Mouse (Mus musculus) CH12.LX (cell line): Measurements from ENCODE around the gene Fa2h. TPM values are rescaled to one million over a fixed set of nuclear protein-coding genes. Genes with fewer than 3 reads are reported as not detected.
"Not testable (repeated sequence)": the region's sequence is repeated elsewhere in the genome, so short reads cannot be mapped to it uniquely, and the experiment has no call there.

ENCODE experiments used
- DNase-seq: peaks from one replicate; pipeline ENCODE4 v3.0.0-alpha.2; 2013; ENCODE audit errors: extremely low read depth
- H3K27ac ChIP-seq: 2 replicates; pipeline ENCODE4 v1.5.1; 2012; ENCODE audit warnings: low read depth, mild to moderate bottlenecking, control low read depth, moderate library complexity; ENCODE audit not compliant: insufficient read depth
- H3K27me3 ChIP-seq: replicated peaks from 2 replicates; pipeline ENCODE3; 2012; ENCODE audit warnings: inconsistent platforms
- H3K36me3 ChIP-seq, 2 experiments: replicated peaks in 1 of 2; 2 replicates each; pipeline versions ENCODE3 to v1.6.1; 2012; ENCODE audit warnings: inconsistent platforms in 1 of 2, low read length in 1 of 2, mild to moderate bottlenecking in 1 of 2, mixed read lengths in 1 of 2, moderate library complexity in 1 of 2; ENCODE audit not compliant: control insufficient read depth in 1 of 2, insufficient read depth in 1 of 2
- H3K4me1 ChIP-seq, 2 experiments: 2 replicates each; pipeline ENCODE4 v1.6.1; 2012; ENCODE audit warnings: inconsistent platforms in 1 of 2, moderate library complexity in 1 of 2; ENCODE audit not compliant: insufficient read depth in 2 of 2, control insufficient read depth in 1 of 2
- H3K4me2 ChIP-seq: 2 replicates; pipeline ENCODE4 v1.6.1; 2012; ENCODE audit warnings: low read depth, mild to moderate bottlenecking, control low read depth; ENCODE audit not compliant: poor library complexity, insufficient read depth, severe bottlenecking
- H3K4me3 ChIP-seq, 3 experiments: fragments of 150-350 bp in 1 of 3; sonication (generic) in 1 of 3; replicated peaks in 1 of 3; 2 replicates each; pipeline versions ENCODE3 to v1.5.1; 2011 to 2012; ENCODE audit warnings: low read depth in 2 of 3, low read length in 2 of 3, mild to moderate bottlenecking in 2 of 3, moderate library complexity in 2 of 3, control low read depth in 1 of 3, improper control_type of control experiment in 1 of 3, inconsistent platforms in 1 of 3, mixed read lengths in 1 of 3; ENCODE audit not compliant: poor library complexity in 1 of 3
- H3K79me2 ChIP-seq: replicated peaks from 2 replicates; pipeline ENCODE4 v1.6.1; 2012; ENCODE audit warnings: mild to moderate bottlenecking, moderate library complexity; ENCODE audit not compliant: control insufficient read depth, poor library complexity, insufficient read depth, severe bottlenecking; ENCODE audit errors: extremely low read depth
- H3K9ac ChIP-seq: 2 replicates; pipeline ENCODE4 v1.6.1; 2012; ENCODE audit warnings: low read depth, mild to moderate bottlenecking, control low read depth, moderate library complexity; ENCODE audit not compliant: insufficient read depth
- H3K9me3 ChIP-seq: replicated peaks from 2 replicates; pipeline ENCODE3; 2012; ENCODE audit warnings: low read length, inconsistent platforms, mixed read lengths
- BHLHE40 ChIP-seq: IDR thresholded peaks from 2 replicates; pipeline ENCODE4 v1.6.1; 2011; ENCODE audit warnings: mild to moderate bottlenecking, low read depth, low read length, improper control_type of control experiment
- CHD1 ChIP-seq: IDR thresholded peaks from 2 replicates; pipeline ENCODE4 v1.6.1; 2012; ENCODE audit warnings: low read depth, low read length, improper control_type of control experiment, inconsistent platforms
- CHD2 ChIP-seq: IDR thresholded peaks from 2 replicates; pipeline ENCODE4 v1.6.1; 2011; ENCODE audit warnings: low read length, improper control_type of control experiment
- CTCF ChIP-seq, 2 experiments: IDR thresholded peaks in 1 of 2; conservative IDR thresholded peaks in 1 of 2; 2 replicates each; pipeline ENCODE4 v1.5.1; 2011 to 2012; ENCODE audit warnings: low read depth in 2 of 2, low read length in 2 of 2, improper control_type of control experiment in 1 of 2, inconsistent platforms in 1 of 2, mild to moderate bottlenecking in 1 of 2, moderate library complexity in 1 of 2
- ELF1 ChIP-seq: IDR thresholded peaks from 2 replicates; pipeline ENCODE4 v1.6.1; 2014; ENCODE audit warnings: low read depth, mild to moderate bottlenecking, inconsistent platforms, low read length, improper control_type of control experiment
- ETS1 ChIP-seq: conservative IDR thresholded peaks from 2 replicates; pipeline ENCODE4 v1.6.1; 2012; ENCODE audit warnings: low read depth, mild to moderate bottlenecking, inconsistent platforms, low read length, improper control_type of control experiment, moderate library complexity
- IRF4 ChIP-seq: IDR thresholded peaks from 2 replicates; pipeline ENCODE4 v1.6.1; 2014; ENCODE audit warnings: low read depth, mild to moderate bottlenecking, inconsistent platforms, low read length, improper control_type of control experiment
- JUND ChIP-seq: conservative IDR thresholded peaks from 2 replicates; pipeline ENCODE4 v1.6.1; 2011; ENCODE audit warnings: low read depth, low read length, improper control_type of control experiment
- MYC ChIP-seq: IDR thresholded peaks from 2 replicates; pipeline ENCODE4 v1.6.1; 2011; ENCODE audit warnings: low read depth, mild to moderate bottlenecking, improper control_type of control experiment, low read length
- NRF1 ChIP-seq: IDR thresholded peaks from 2 replicates; pipeline ENCODE4 v1.6.1; 2014; ENCODE audit warnings: low read depth, mild to moderate bottlenecking, inconsistent platforms, low read length, improper control_type of control experiment, moderate library complexity
- ZC3H11A ChIP-seq: IDR thresholded peaks from 2 replicates; pipeline ENCODE4 v1.6.1; 2012; ENCODE audit warnings: low read depth, mild to moderate bottlenecking, inconsistent platforms, low read length, improper control_type of control experiment
- ZKSCAN1 ChIP-seq: IDR thresholded peaks from 2 replicates; pipeline ENCODE4 v1.6.1; 2012; ENCODE audit warnings: low read depth, inconsistent platforms, low read length, improper control_type of control experiment, borderline replicate concordance
- dilution Hi-C: fragments of 300-500 bp; cut with MboI; formaldehyde crosslinking; loops from 2 replicates; pipeline ENCODE4 v1.14.3; 2020; ENCODE audit warnings: low sequenced_read_pairs; ENCODE audit not compliant: extremely low pct_unique_long_range_greater_than_20kb, extremely low pct_ligation_motif_present
- in situ Hi-C: fragments of 300-500 bp; cut with MboI; formaldehyde crosslinking; loops from 3 replicates; pipeline ENCODE4 v1.14.3; 2019; ENCODE audit warnings: low sequenced_read_pairs, low pct_ligation_motif_present, low pct_unique_long_range_greater_than_20kb, mixed read lengths
- polyA plus RNA-seq: library from polyadenylated mRNA; unstranded; fragments of >175 nt; gene quantifications from 2 replicates; pipeline ENCODE4 v1.2.1, GENCODE M21; 2012; ENCODE audit warnings: low read depth; ENCODE audit not compliant: insufficient read length
- total RNA-seq, 2 experiments: library from RNA; depleted of rRNA; stranded (reverse); fragments of 300-350 nt in 1 of 2; fragments of >200 nt in 1 of 2; gene quantifications; 2 replicates each; pipeline ENCODE4 v1.2.3; 2012 to 2014

Gene Fa2h
- total and polyA plus RNA-seq, 3 experiments: 0.08 TPM; not detected in 2

GRCm38 (mm10) chr8:111304359-111304758, 89.3 kb downstream of the Fa2h start:
- TF ChIP-seq ZC3H11A (no peak), JUND (no peak), CHD1 (no peak), ETS1 (no peak), IRF4 (no peak), MYC (no peak), BHLHE40 (no peak), NRF1 (no peak), ELF1 (no peak), ZKSCAN1 (no peak), CTCF (conservative IDR thresholded peaks at IDR 0.05 in 1 of 2, IDR thresholded peaks at IDR 0.05 in 1 of 2; ENCODE audit: low read depth in 2 of 2, low read length in 2 of 2) (no peak), CHD2 (no peak)
- dilution Hi-C loops: no loop called here
- Histone ChIP-seq H3K4me1 (peaks cover 0 to 3% of the 10 kb centered on the region in 2 experiments; a peak in 1 of 4 replicates), H3K36me3 (no peaks in the 10 kb centered on the region), H3K9me3 (no peaks in the 10 kb centered on the region), H3K4me3 (no peak overlapping the region), H3K27ac (no peak overlapping the region), H3K9ac (no peak overlapping the region), H3K27me3 (no peaks in the 10 kb centered on the region), H3K79me2 (peaks cover 5% of the 10 kb centered on the region), H3K4me2 (no peak overlapping the region)
- DNase-seq: no peak
- in situ Hi-C loops: no loop called here

GRCm38 (mm10) chr8:111303076-111303803, 90.4 kb downstream of the Fa2h start:
- H3K27ac ChIP-seq, H3K4me1 ChIP-seq, in situ Hi-C loops, H3K4me2 ChIP-seq, H3K4me3 ChIP-seq, DNase-seq, H3K9ac ChIP-seq, H3K27me3 ChIP-seq, H3K9me3 ChIP-seq, H3K36me3 ChIP-seq, dilution Hi-C loops: not testable (repeated sequence)
- H3K79me2 ChIP-seq: peaks cover 15% of the 10 kb centered on the region
